Mouse (Mus musculus): ENCODE results near the gene Npsr1. TPM values are rescaled to one million over a fixed set of nuclear protein-coding genes. Genes with fewer than 3 reads are reported as not detected.

Gene Npsr1
- not detected in 2 replicates for polyA plus RNA-seq (2015; fragmentation: Nextera tagmentation; extraction: Ambion mirVana)

GRCm38 (mm10) chr9:24097696-24098095 is at the start of gene Npsr1:
Gene Npsr1 (plus strand): TSS chr9:24097996.
- H3K4me3 ChIP-seq, result no peak within 1 kb of the TSS
- no peak for ATAC-seq
- H3K27me3 ChIP-seq, result no peaks in the 10 kb centered on the region
- H3K36me3 ChIP-seq (ENCODE audit: poor library complexity, severe bottlenecking), result no peaks in the 10 kb centered on the region
- H3K4me2 ChIP-seq, result no peak within 1 kb of the TSS
- H3K4me1 ChIP-seq, result no peaks in the 10 kb centered on the region
- WGBS, result 77% methylated on average over 7 of the region's 7 CpGs
- H3K9ac ChIP-seq, result no peak within 1 kb of the TSS
- no peaks in the 10 kb centered on the region for H3K9me3 ChIP-seq (replicated peaks)
- no peak within 1 kb of the TSS for H3K27ac ChIP-seq

- H3K27ac ChIP-seq, result no peak overlapping the region
- no peaks in the 10 kb centered on the region for H3K4me1 ChIP-seq
- no peak overlapping the region for H3K4me2 ChIP-seq
- ATAC-seq, result no peak
- H3K27me3 ChIP-seq, result no peaks in the 10 kb centered on the region
- no peaks in the 10 kb centered on the region for H3K9me3 ChIP-seq (replicated peaks)
- H3K9ac ChIP-seq, result no peak overlapping the region
- no peaks in the 10 kb centered on the region for H3K36me3 ChIP-seq (ENCODE audit: poor library complexity, severe bottlenecking)
- no peak overlapping the region for H3K4me3 ChIP-seq
Measured at GRCm38 (mm10) chr9:24051538-24051937, 46.3 kb upstream of the Npsr1 start.

DNA sequence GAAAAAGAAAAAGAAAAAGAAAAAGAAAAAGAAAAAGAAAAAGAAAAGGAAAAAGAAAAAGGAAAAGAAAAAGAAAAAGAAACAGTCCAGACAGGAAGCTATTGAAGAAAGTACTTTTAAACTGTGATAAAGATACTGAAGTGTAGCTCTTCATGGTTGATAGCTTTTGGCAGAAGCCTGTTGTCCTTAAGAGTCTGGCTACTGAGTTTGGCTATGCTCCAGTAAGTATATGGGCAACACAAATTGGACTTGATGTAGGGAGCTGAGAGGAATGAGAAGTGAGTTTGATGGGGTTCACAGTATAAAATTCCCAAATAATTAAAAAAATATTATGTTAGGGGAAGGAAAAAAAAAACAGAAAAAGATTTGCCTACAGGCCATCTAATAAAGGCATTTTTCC is 34.5 kb upstream of the Npsr1 start:
- no peak overlapping the region for H3K9ac ChIP-seq
- H3K4me2 ChIP-seq, result no peak overlapping the region
- no peaks in the 10 kb centered on the region for H3K4me1 ChIP-seq
- no peaks in the 10 kb centered on the region for H3K36me3 ChIP-seq (ENCODE audit: poor library complexity, severe bottlenecking)
- no peak overlapping the region for H3K27ac ChIP-seq
- H3K9me3 ChIP-seq (replicated peaks), result no peaks in the 10 kb centered on the region
- no peaks in the 10 kb centered on the region for H3K27me3 ChIP-seq
- no peak for ATAC-seq
- no peak overlapping the region for H3K4me3 ChIP-seq

DNA sequence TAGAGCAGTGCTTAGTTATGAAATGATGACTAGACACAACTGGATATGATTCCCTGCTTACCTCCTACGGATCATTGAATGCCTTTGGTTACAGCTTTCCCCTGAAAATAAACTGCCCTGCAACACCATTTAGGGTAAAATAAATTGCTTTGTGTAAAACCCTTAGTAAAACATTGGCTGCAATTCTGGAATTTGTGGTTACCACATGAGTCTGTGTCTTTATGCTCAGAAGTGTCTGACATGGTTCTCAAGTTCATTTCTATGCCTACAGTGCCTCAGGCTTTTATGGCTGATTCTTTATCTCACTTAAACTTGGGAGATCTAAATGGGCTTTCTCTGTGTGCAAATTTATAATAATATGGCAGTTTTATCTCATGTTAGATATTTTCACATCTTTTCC is 26.1 kb upstream of the Npsr1 start:
- H3K4me2 ChIP-seq, result no peak overlapping the region
- ATAC-seq, result no peak
- H3K4me1 ChIP-seq, result no peaks in the 10 kb centered on the region
- H3K27ac ChIP-seq, result no peak overlapping the region
- 85% methylated on average over 1 of the region's 1 CpGs for WGBS
- H3K9ac ChIP-seq, result no peak overlapping the region
- H3K4me3 ChIP-seq, result no peak overlapping the region
- no peaks in the 10 kb centered on the region for H3K27me3 ChIP-seq
- no peaks in the 10 kb centered on the region for H3K36me3 ChIP-seq (ENCODE audit: poor library complexity, severe bottlenecking)
- H3K9me3 ChIP-seq (replicated peaks), result no peaks in the 10 kb centered on the region

GRCm38 (mm10) chr9:24077596-24077995 is 20.2 kb upstream of the Npsr1 start:
- no peaks in the 10 kb centered on the region for H3K36me3 ChIP-seq (ENCODE audit: poor library complexity, severe bottlenecking)
- no peak overlapping the region for H3K27ac ChIP-seq
- no peak for ATAC-seq
- H3K4me2 ChIP-seq, result no peak overlapping the region
- H3K27me3 ChIP-seq, result no peaks in the 10 kb centered on the region
- no peaks in the 10 kb centered on the region for H3K9me3 ChIP-seq (replicated peaks)
- no peaks in the 10 kb centered on the region for H3K4me1 ChIP-seq
- H3K4me3 ChIP-seq, result no peak overlapping the region
- no peak overlapping the region for H3K9ac ChIP-seq

- Histone ChIP-seq H3K36me3 (ENCODE audit: poor library complexity, severe bottlenecking) (no peaks in the 10 kb centered on the region), H3K4me1 (no peaks in the 10 kb centered on the region)
- no peak for ATAC-seq
Measured at GRCm38 (mm10) chr9:24091875-24092274, 5.9 kb upstream of the Npsr1 start.

GRCm38 (mm10) chr9:24098526-24098925 is 730 bp downstream of the Npsr1 start:
- H3K9ac ChIP-seq, result no peak overlapping the region
- H3K27ac ChIP-seq, result no peak overlapping the region
- H3K4me3 ChIP-seq, result no peak overlapping the region
- no peak for ATAC-seq
- no peaks in the 10 kb centered on the region for H3K9me3 ChIP-seq (replicated peaks)
- H3K4me2 ChIP-seq, result no peak overlapping the region
- H3K36me3 ChIP-seq (ENCODE audit: poor library complexity, severe bottlenecking), result no peaks in the 10 kb centered on the region
- 78% methylated on average over 2 of the region's 2 CpGs for WGBS
- H3K4me1 ChIP-seq, result no peaks in the 10 kb centered on the region
- H3K27me3 ChIP-seq, result no peaks in the 10 kb centered on the region

More at GRCm38 (mm10) chr9:24091875-24092274, 5.9 kb upstream of the Npsr1 start:
- Histone ChIP-seq H3K27me3 (no peaks in the 10 kb centered on the region), H3K9me3 (replicated peaks) (no peaks in the 10 kb centered on the region), H3K27ac (no peak overlapping the region), H3K9ac (no peak overlapping the region), H3K4me2 (no peak overlapping the region), H3K4me3 (no peak overlapping the region)

DNA sequence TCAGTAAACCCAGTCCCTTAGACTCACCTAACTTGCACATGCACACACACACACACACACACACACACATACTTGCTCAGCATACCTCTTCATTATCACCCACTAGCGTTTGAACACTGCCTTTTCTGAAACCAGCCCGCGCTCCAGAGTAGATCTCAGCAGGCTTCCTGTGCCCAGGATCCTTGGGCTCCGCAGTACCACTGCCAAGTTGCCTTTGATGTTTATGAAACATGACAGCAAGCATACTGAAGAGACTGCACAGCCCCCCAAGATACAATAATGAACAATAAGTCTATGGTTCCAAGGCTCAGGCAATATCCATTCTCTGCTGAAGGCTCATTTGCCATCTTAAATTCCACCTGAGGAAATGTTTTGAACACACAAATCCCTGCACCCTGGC is 1.8 kb downstream of the Npsr1 start:
- H3K9me3 ChIP-seq (replicated peaks), result no peaks in the 10 kb centered on the region
- WGBS, result 74% methylated on average over 4 of the region's 4 CpGs
- H3K4me1 ChIP-seq, result no peaks in the 10 kb centered on the region
- no peak overlapping the region for H3K9ac ChIP-seq
- no peak overlapping the region for H3K4me3 ChIP-seq
- H3K27me3 ChIP-seq, result no peaks in the 10 kb centered on the region
- H3K36me3 ChIP-seq (ENCODE audit: poor library complexity, severe bottlenecking), result no peaks in the 10 kb centered on the region
- ATAC-seq, result no peak
- no peak overlapping the region for H3K4me2 ChIP-seq
- H3K27ac ChIP-seq, result no peak overlapping the region

DNA sequence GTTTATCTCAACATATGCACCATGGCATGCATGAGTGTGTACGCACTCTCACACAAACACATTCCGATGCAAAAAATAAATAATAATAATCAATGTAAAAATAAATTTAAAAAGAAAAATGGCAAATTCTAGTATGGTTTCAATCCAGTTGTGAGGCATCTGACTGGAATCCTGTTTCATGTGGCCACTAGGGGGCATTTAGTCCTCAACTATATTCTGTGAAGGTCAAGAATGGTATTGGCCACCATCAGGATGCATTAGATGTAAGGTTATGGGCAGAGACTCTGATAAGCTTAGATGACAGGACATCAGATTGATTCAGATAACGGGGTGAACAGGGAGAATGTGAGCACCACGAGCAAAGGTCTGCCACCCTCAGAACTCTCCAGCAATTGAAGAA is 21.6 kb downstream of the Npsr1 start:
- Histone ChIP-seq H3K36me3 (ENCODE audit: poor library complexity, severe bottlenecking) (no peaks in the 10 kb centered on the region), H3K4me1 (no peaks in the 10 kb centered on the region), H3K27me3 (no peaks in the 10 kb centered on the region), H3K9ac (no peak overlapping the region), H3K4me3 (no peak overlapping the region), H3K4me2 (no peak overlapping the region), H3K9me3 (replicated peaks) (no peaks in the 10 kb centered on the region), H3K27ac (no peak overlapping the region)
- ATAC-seq, result peak; percentile 57; the same call in 1 of the 2 replicates
- 54% methylated on average over 4 of the region's 4 CpGs for WGBS

DNA sequence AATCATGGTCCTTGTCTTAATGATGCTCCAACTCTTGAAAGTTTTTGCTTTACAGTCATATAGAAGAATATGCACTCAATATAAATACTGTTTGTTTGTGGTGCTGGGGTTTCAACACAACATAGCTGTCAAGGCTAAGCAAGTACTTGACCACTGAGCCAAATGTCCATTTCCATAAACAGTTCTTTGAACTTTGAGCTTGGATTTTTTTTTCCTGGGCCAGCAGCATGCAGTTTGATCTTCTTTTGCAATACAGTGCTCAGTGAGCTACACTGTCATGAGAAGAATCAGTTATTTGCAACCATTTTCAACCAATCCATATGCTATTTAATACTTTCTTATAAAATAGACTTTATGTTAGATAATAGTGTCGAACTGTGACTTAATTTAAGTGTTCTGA is 35.3 kb downstream of the Npsr1 start:
- H3K4me1 ChIP-seq, result no peaks in the 10 kb centered on the region
- H3K27ac ChIP-seq, result no peak overlapping the region
- 94% methylated on average over 1 of the region's 1 CpGs for WGBS
- H3K36me3 ChIP-seq (ENCODE audit: poor library complexity, severe bottlenecking), result no peaks in the 10 kb centered on the region
- H3K9ac ChIP-seq, result no peak overlapping the region
- H3K4me2 ChIP-seq, result no peak overlapping the region
- no peaks in the 10 kb centered on the region for H3K27me3 ChIP-seq
- H3K9me3 ChIP-seq (replicated peaks), result no peaks in the 10 kb centered on the region
- H3K4me3 ChIP-seq, result no peak overlapping the region
- no peak for ATAC-seq

DNA sequence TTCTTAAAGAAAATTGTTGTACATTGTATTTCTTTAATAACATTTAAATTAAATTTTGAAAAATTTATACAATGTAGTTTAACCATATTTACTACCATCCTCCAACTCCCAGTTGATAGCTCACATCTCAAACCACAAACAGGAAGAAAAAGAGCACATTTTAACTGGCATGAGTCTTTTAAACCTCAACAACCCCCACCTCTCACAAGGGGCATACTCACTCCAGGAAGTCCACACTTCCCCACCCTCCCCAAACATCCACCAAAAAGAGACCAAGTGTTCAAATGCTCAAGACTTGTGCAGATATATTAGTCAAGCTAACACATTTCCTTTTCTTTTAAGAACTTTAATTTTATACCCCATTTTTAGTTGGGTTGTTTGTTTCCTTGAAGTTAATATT is 38.6 kb downstream of the Npsr1 start:
- H3K9ac ChIP-seq, result no peak overlapping the region
- H3K4me1 ChIP-seq, result no peaks in the 10 kb centered on the region
- no peak overlapping the region for H3K4me2 ChIP-seq
- no peaks in the 10 kb centered on the region for H3K36me3 ChIP-seq (ENCODE audit: poor library complexity, severe bottlenecking)
- no peak overlapping the region for H3K27ac ChIP-seq
- no peak overlapping the region for H3K4me3 ChIP-seq
- H3K9me3 ChIP-seq (replicated peaks), result no peaks in the 10 kb centered on the region
- H3K27me3 ChIP-seq, result no peaks in the 10 kb centered on the region
- ATAC-seq, result no peak

GRCm38 (mm10) chr9:24144341-24144740 is 46.5 kb downstream of the Npsr1 start:
- Histone ChIP-seq H3K4me1 (no peaks in the 10 kb centered on the region), H3K4me2 (no peak overlapping the region), H3K27me3 (no peaks in the 10 kb centered on the region), H3K9ac (no peak overlapping the region), H3K36me3 (ENCODE audit: poor library complexity, severe bottlenecking) (no peaks in the 10 kb centered on the region), H3K4me3 (no peak overlapping the region), H3K27ac (no peak overlapping the region), H3K9me3 (replicated peaks) (no peaks in the 10 kb centered on the region; the same call in 1 of the 2 replicates)
- ATAC-seq, result no peak
- WGBS, result 92% methylated on average over 2 of the region's 2 CpGs

DNA sequence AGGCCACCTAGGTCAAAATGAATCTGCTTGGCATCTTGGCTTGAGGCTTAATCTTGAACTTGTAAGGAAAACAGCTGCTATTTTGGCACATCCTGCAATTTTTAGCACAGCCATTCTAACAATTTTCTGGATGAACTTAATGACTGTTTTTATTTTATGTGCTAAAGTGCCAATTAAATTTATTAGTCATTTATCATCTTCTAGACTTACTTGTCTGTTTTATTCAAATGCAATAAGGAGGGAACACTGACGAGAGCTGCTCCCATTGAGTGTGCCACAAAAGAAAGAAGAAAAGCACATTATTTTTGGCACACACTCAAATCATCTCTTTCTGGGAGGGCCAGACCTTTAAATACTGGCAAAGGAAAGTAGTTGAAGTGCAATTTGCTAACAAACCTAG is 59.4 kb downstream of the Npsr1 start:
- WGBS, result 19% methylated on average over 1 of the region's 1 CpGs
- Histone ChIP-seq H3K9me3 (replicated peaks) (no peaks in the 10 kb centered on the region), H3K27ac (no peak overlapping the region), H3K4me2 (no peak overlapping the region), H3K27me3 (no peaks in the 10 kb centered on the region), H3K4me1 (peaks cover 5% of the 10 kb centered on the region; the same call in 1 of the 2 replicates), H3K4me3 (no peak overlapping the region), H3K36me3 (ENCODE audit: poor library complexity, severe bottlenecking) (no peaks in the 10 kb centered on the region), H3K9ac (no peak overlapping the region)
- ATAC-seq, result peak; percentile 67; the same call in 1 of the 2 replicates
